Mouse (Mus musculus): ENCODE measurements around the gene AI467606. TPM values are rescaled to one million over a fixed set of nuclear protein-coding genes. Genes with fewer than 3 reads are reported as not detected.
"Not testable (repeated sequence)": the region's sequence is repeated elsewhere in the genome, so short reads cannot be mapped to it uniquely, and the experiment has no call there.

AI467606 gene
- total and polyA plus RNA-seq, 2 experiments from 2014 or later = 0.68 to 1.0 TPM

GRCm38 (mm10) chr7:127084794-127085193, 6.4 kb upstream of the AI467606 start:
- H3K9me3 ChIP-seq (ENCODE audit: low read length) = no peaks in the 10 kb centered on the region
- H3K36me3 ChIP-seq (ENCODE audit: insufficient read depth, low read length) = no peaks in the 10 kb centered on the region
- WGBS = 88% methylated on average over 2 of the region's 2 CpGs
- H3K9ac ChIP-seq (replicated peaks; ENCODE audit: low read length) = no peak overlapping the region
- no peak for DNase-seq (ENCODE audit: low spot score)
- TF ChIP-seq CTCF (IDR thresholded peaks at IDR 0.05; ENCODE audit: low read depth) = no peak
- no peak overlapping the region for H3K4me3 ChIP-seq (ENCODE audit: low read length)
- H3K4me2 ChIP-seq (ENCODE audit: low read depth, low read length) = no peak overlapping the region
- H3K27ac ChIP-seq = no peak overlapping the region
- no peaks in the 10 kb centered on the region for H3K27me3 ChIP-seq (ENCODE audit: insufficient read depth, low read length)
- H3K4me1 ChIP-seq (ENCODE audit: insufficient read depth, low read length) = no peaks in the 10 kb centered on the region
- ATAC-seq = no peak

GRCm38 (mm10) chr7:127085751-127086150, 5.4 kb upstream of the AI467606 start:
- H3K27me3 ChIP-seq (ENCODE audit: insufficient read depth, low read length); ATAC-seq; H3K4me1 ChIP-seq (ENCODE audit: insufficient read depth, low read length); H3K27ac ChIP-seq; H3K4me2 ChIP-seq (ENCODE audit: low read depth, low read length); H3K9ac ChIP-seq (replicated peaks; ENCODE audit: low read length); H3K4me3 ChIP-seq (ENCODE audit: low read length); H3K36me3 ChIP-seq (ENCODE audit: insufficient read depth, low read length); H3K9me3 ChIP-seq (ENCODE audit: low read length); DNase-seq (ENCODE audit: low spot score): not testable (repeated sequence)
- 65% methylated on average over 6 of the region's 6 CpGs for whole genome bisulfite sequencing

- H3K9me3 ChIP-seq (ENCODE audit: low read length); H3K4me2 ChIP-seq (ENCODE audit: low read depth, low read length); ATAC-seq; H3K27ac ChIP-seq; H3K27me3 ChIP-seq (ENCODE audit: insufficient read depth, low read length); H3K36me3 ChIP-seq (ENCODE audit: insufficient read depth, low read length); H3K4me3 ChIP-seq (ENCODE audit: low read length); H3K9ac ChIP-seq (replicated peaks; ENCODE audit: low read length); H3K4me1 ChIP-seq (ENCODE audit: insufficient read depth, low read length); DNase-seq (ENCODE audit: low spot score): not testable (repeated sequence)
- WGBS = 79% methylated on average over 6 of the region's 6 CpGs
Measured at GRCm38 (mm10) chr7:127087278-127088010, 3.7 kb upstream of the AI467606 start, which contains the start of gene Zg16. Gene Zg16, minus strand, starts transcription at chr7:127087328.

- H3K4me1 ChIP-seq (ENCODE audit: insufficient read depth, low read length) = no peaks in the 10 kb centered on the region
- no peak overlapping the region for H3K4me2 ChIP-seq (ENCODE audit: low read depth, low read length)
- ATAC-seq (no peak), DNase-seq (ENCODE audit: low spot score) (no peak)
- WGBS = 92% methylated on average over 3 of the region's 3 CpGs
- H3K9me3 ChIP-seq (ENCODE audit: low read length) = no peaks in the 10 kb centered on the region
- TF ChIP-seq CTCF (IDR thresholded peaks at IDR 0.05; ENCODE audit: low read depth) = no peak
- no peaks in the 10 kb centered on the region for H3K36me3 ChIP-seq (ENCODE audit: insufficient read depth, low read length)
- H3K27ac ChIP-seq = no peak overlapping the region
- no peak overlapping the region for H3K4me3 ChIP-seq (ENCODE audit: low read length)
- no peaks in the 10 kb centered on the region for H3K27me3 ChIP-seq (ENCODE audit: insufficient read depth, low read length)
- no peak overlapping the region for H3K9ac ChIP-seq (replicated peaks; ENCODE audit: low read length)
Measured at GRCm38 (mm10) chr7:127088083-127088482, 3.1 kb upstream of the AI467606 start.

GRCm38 (mm10) chr7:127088901-127089845, 2.0 kb upstream of the AI467606 start:
- ATAC-seq (peak; percentile 10; the same call in 1 of the 2 replicates), DNase-seq (ENCODE audit: low spot score) (no peak)
- H3K9ac ChIP-seq (replicated peaks; ENCODE audit: low read length) = no peak overlapping the region
- no peak overlapping the region for H3K27ac ChIP-seq
- no peaks in the 10 kb centered on the region for H3K4me1 ChIP-seq (ENCODE audit: insufficient read depth, low read length)
- H3K4me2 ChIP-seq (ENCODE audit: low read depth, low read length) = peak overlapping the region; percentile 45
- H3K27me3 ChIP-seq (ENCODE audit: insufficient read depth, low read length) = no peaks in the 10 kb centered on the region
- WGBS = 22% methylated on average over 27 of the region's 27 CpGs
- no peak for TF ChIP-seq CTCF (IDR thresholded peaks at IDR 0.05; ENCODE audit: low read depth)
- H3K4me3 ChIP-seq (ENCODE audit: low read length) = peak overlapping the region; percentile 7
- H3K9me3 ChIP-seq (ENCODE audit: low read length) = no peaks in the 10 kb centered on the region
- no peaks in the 10 kb centered on the region for H3K36me3 ChIP-seq (ENCODE audit: insufficient read depth, low read length)

GRCm38 (mm10) chr7:127090154-127091113, 725 bp upstream of the AI467606 start:
- 86% methylated on average over 20 of the region's 20 CpGs for WGBS
- H3K9ac ChIP-seq (replicated peaks; ENCODE audit: low read length) = no peak overlapping the region

More at GRCm38 (mm10) chr7:127090154-127091113, 725 bp upstream of the AI467606 start:
- Histone ChIP-seq H3K4me2 (ENCODE audit: low read depth, low read length) (no peak overlapping the region), H3K36me3 (ENCODE audit: insufficient read depth, low read length) (no peaks in the 10 kb centered on the region), H3K27me3 (ENCODE audit: insufficient read depth, low read length) (no peaks in the 10 kb centered on the region), H3K27ac (no peak overlapping the region), H3K4me3 (ENCODE audit: low read length) (no peak overlapping the region), H3K4me1 (ENCODE audit: insufficient read depth, low read length) (no peaks in the 10 kb centered on the region), H3K9me3 (ENCODE audit: low read length) (no peaks in the 10 kb centered on the region)
- ATAC-seq = no peak
- no peak for DNase-seq (ENCODE audit: low spot score)
- TF ChIP-seq CTCF (IDR thresholded peaks at IDR 0.05; ENCODE audit: low read depth) = no peak

Data from hindbrain, postnatal 0 days (tissue).